Mouse (Mus musculus): ENCODE measurements around the gene Tex2. TPM values are rescaled to one million over a fixed set of nuclear protein-coding genes. Genes with fewer than 3 reads are reported as not detected.
A peak's percentile ranks its signal among the peaks of the same experiment; 100 is the strongest.

The Tex2 gene
- polyA plus RNA-seq, 1 experiment from 2014 or later, result 8.3 TPM

DNA sequence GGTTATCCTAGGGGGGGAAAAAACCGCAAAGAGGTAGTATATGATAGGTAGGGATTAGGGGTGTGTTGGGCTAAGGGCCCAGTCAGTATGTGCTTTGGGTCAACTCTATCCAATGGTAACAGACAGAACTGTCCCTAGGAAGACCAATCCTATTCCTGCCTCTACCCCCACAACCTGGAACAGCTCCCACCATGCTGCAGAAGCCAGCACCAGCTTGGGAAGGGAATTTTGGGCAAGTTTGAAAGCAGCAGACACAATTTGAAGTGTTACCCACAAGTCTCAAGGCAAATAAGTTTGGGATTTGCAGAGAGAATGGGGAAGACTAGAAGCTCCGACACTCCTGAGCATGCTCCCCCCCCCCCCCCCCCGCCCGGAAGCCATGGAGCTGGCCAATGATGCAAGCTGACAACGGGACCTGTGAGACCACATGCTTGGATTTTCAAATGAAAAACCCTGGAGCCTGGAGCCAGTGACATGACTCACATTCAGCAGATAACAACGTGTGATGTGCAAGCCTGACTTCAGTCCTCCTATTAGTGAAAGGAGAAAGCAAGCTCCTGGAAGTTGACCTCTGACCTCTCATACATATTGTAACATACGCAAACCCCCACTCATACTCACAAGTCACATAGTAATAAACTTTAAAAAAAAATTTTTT is 124.1 kb downstream of the Tex2 start:
- no peaks in the 10 kb centered on the region for H3K36me3 ChIP-seq (ENCODE audit: control insufficient read depth, insufficient read depth, low read length)
- H3K4me2 ChIP-seq (ENCODE audit: low read depth, low read length, severe bottlenecking), result no peak overlapping the region
- ATAC-seq (replicated peaks; ENCODE audit: low FRiP score) (no peak), DNase-seq (ENCODE audit: low spot score) (no peak)
- no peak overlapping the region for H3K27ac ChIP-seq (ENCODE audit: low read depth, low read length)
- H3K9ac ChIP-seq (ENCODE audit: low read length), result no peak overlapping the region
- no peak overlapping the region for H3K4me3 ChIP-seq (ENCODE audit: low read depth, low read length)
- H3K4me1 ChIP-seq (replicated peaks; ENCODE audit: control insufficient read depth, insufficient read depth, low read length), result peaks cover 3% of the 10 kb centered on the region; the same call in 1 of the 2 replicates
- WGBS, result 71% methylated on average over 7 of the region's 7 CpGs
- H3K9me3 ChIP-seq (ENCODE audit: control insufficient read depth, low read length), result no peaks in the 10 kb centered on the region
- no peaks in the 10 kb centered on the region for H3K27me3 ChIP-seq (ENCODE audit: control insufficient read depth, insufficient read depth, low read length)

DNA sequence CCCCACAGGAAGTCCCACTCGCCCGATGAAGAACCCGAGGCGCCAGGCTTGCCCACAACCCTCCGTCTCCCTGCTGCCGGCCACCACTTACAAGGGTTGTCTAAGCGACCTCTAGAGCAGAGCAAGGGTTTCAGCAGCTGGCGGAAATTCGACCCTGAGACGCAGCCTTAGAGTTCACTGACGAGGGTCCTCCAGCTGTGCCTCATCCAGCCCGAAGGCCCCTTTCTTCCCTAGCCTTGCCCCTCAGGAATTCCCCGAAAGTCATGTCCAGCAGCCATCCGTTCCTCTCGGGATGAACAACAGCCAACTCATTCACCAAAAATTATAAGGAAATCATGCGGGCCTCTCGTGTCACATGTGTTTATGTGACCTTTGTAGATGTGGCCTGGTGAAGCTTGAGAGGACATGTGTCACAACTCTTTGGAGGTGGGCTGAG is 125.1 kb downstream of the Tex2 start:
- H3K9me3 ChIP-seq (ENCODE audit: control insufficient read depth, low read length), result no peaks in the 10 kb centered on the region
- H3K9ac ChIP-seq (ENCODE audit: low read length), result peak overlapping the region; percentile 37
- H3K4me1 ChIP-seq (replicated peaks; ENCODE audit: control insufficient read depth, insufficient read depth, low read length), result peaks cover 3% of the 10 kb centered on the region; the same call in 1 of the 2 replicates
- H3K27ac ChIP-seq (ENCODE audit: low read depth, low read length), result no peak overlapping the region
- H3K4me3 ChIP-seq (ENCODE audit: low read depth, low read length), result peak overlapping the region; percentile 62
- no peaks in the 10 kb centered on the region for H3K36me3 ChIP-seq (ENCODE audit: control insufficient read depth, insufficient read depth, low read length)
- DNase-seq (ENCODE audit: low spot score), result no peak
- ATAC-seq (replicated peaks; ENCODE audit: low FRiP score), result peak; percentile 41
- H3K27me3 ChIP-seq (ENCODE audit: control insufficient read depth, insufficient read depth, low read length), result no peaks in the 10 kb centered on the region
- WGBS, result 13% methylated on average over 17 of the region's 17 CpGs
- peak overlapping the region; percentile 95 for H3K4me2 ChIP-seq (ENCODE audit: low read depth, low read length, severe bottlenecking)

DNA sequence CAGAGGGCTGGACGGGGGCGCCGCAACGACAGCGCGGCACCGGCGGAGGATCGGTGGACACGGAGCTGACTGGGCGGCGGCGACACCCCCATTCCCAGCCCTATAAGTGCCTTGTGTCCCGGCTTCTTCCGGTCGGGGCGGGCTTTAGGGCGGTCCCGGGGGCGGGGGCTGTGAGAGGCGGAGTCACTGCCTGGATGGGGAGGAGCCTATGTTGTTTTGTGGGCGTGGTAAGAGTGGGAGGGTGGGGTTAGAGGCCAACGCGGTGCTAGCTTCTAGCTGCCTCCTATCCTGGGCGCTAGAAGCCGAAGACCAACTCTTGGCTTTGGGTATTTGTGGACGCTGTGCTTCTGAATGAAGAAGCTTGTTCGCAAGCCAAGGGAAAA is 125.5 kb downstream of the Tex2 start, which contains the start of gene Ern1:
Gene Ern1, minus strand, starts transcription at position 120 of the 383 bp plus-strand sequence.
- peak within 1 kb of the TSS; percentile 95 for H3K4me2 ChIP-seq (ENCODE audit: low read depth, low read length, severe bottlenecking)
- H3K27me3 ChIP-seq (ENCODE audit: control insufficient read depth, insufficient read depth, low read length), result no peaks in the 10 kb centered on the region
- WGBS, result under 1% methylated on average over 28 of the region's 28 CpGs
- H3K27ac ChIP-seq (ENCODE audit: low read depth, low read length), result peak within 1 kb of the TSS; percentile 19; the same call in 1 of the 2 replicates
- no peaks in the 10 kb centered on the region for H3K36me3 ChIP-seq (ENCODE audit: control insufficient read depth, insufficient read depth, low read length)
- peaks cover 3% of the 10 kb centered on the region; the same call in 1 of the 2 replicates for H3K4me1 ChIP-seq (replicated peaks; ENCODE audit: control insufficient read depth, insufficient read depth, low read length)
- ATAC-seq (replicated peaks; ENCODE audit: low FRiP score) (peak; percentile 97), DNase-seq (ENCODE audit: low spot score) (peak; percentile 97)
- H3K9me3 ChIP-seq (ENCODE audit: control insufficient read depth, low read length), result no peaks in the 10 kb centered on the region
- H3K4me3 ChIP-seq (ENCODE audit: low read depth, low read length), result peak within 1 kb of the TSS; percentile 62
- H3K9ac ChIP-seq (ENCODE audit: low read length), result peak within 1 kb of the TSS; percentile 71

DNA sequence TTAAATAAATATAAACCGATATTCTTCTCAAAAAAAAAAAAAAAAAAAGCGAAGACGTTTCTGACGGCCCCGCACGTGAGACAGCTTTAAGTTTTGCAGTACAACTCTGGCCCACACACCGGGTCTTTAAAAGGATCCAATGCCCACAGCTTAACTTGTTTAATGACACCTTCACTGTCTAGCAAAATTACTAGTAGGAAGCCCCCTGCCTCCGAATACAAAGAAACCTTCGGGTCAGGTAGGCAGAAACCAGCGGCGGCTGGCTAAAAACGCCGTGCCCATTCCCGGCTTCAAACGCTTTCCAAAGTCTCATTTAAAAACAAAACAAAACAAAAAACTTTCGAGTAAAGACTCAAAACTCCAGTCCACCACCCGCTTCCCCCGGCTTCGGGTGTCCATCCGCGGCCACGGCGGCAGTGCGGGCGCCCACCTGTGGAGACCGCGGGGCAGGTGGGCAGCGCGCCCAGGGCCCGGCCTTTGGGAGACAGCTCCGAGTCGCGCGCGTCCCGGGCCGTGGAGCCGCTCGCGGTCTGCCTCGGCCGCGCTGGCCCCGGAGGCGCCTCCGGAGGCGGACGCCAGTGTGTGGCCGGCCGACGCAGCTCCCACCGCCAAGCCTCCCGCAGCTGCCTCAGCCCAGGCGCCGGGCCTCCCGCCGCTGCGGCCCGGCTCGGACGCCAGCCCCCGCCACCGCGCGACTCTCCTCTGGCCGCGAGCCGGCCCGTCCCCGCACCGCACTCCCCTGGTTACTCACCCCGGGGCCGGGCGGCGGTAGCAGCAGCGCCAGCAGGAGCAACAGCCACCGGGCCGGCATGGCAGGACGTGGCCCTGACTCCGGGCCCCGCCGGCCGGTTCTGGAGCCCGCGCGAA is 126.1 kb downstream of the Tex2 start:
- peak overlapping the region; percentile 19; the same call in 1 of the 2 replicates for H3K27ac ChIP-seq (ENCODE audit: low read depth, low read length)
- under 1% methylated on average over 76 of the region's 86 CpGs for WGBS

DNA sequence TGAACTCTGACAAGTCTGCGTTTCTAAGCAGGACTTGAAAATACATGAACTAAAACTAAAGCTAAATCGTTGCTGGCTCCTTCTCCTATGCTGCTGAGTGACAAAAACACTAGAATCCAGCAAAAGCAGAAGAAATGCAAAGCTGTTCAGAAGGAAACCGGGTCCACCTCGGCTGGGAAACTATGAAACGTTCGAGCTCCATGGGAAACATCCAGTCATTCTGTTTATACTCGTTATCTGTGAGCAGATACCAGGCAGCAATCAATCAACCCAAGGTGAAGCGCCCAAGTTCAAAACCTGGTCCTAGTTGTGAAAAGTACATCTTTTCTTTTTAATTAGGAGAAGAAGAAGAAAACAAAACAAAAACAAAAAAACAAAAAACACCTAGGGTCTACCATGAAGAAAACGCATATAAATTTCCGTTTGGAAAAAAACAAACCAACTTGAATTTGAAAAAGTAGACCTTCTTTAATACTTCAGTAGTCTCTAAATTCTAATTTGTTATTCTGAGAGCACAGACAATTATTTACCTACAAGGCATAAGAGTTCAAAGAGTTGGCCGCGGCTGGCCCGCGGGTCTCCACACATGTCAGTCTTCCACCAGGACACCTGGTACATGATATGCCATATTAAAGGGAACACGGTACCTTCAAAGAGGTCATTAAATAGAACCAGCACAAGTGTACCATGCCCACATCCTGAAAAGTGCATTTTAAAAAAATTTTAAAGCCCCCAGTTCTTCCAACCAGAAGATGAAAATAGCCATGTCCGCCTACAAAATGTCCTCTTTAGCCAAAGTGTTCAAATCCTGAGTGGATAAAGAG is 127.0 kb downstream of the Tex2 start:
- no peaks in the 10 kb centered on the region for H3K9me3 ChIP-seq (ENCODE audit: control insufficient read depth, low read length)
- peak overlapping the region; percentile 62 for H3K4me3 ChIP-seq (ENCODE audit: low read depth, low read length)
- H3K9ac ChIP-seq (ENCODE audit: low read length), result peak overlapping the region; percentile 71
- H3K27me3 ChIP-seq (ENCODE audit: control insufficient read depth, insufficient read depth, low read length), result no peaks in the 10 kb centered on the region
- H3K4me1 ChIP-seq (replicated peaks; ENCODE audit: control insufficient read depth, insufficient read depth, low read length), result peaks cover 3% of the 10 kb centered on the region; the same call in 1 of the 2 replicates
- DNase-seq (ENCODE audit: low spot score) (no peak), ATAC-seq (replicated peaks; ENCODE audit: low FRiP score) (no peak)
- WGBS, result 59% methylated on average over 16 of the region's 16 CpGs
- H3K36me3 ChIP-seq (ENCODE audit: control insufficient read depth, insufficient read depth, low read length), result no peaks in the 10 kb centered on the region
- no peak overlapping the region for H3K27ac ChIP-seq (ENCODE audit: low read depth, low read length)
- H3K4me2 ChIP-seq (ENCODE audit: low read depth, low read length, severe bottlenecking), result peak overlapping the region; percentile 95

More for the DNA sequence above, 126.1 kb downstream of the Tex2 start:
- ATAC-seq (replicated peaks; ENCODE audit: low FRiP score) (peak; percentile 87), DNase-seq (ENCODE audit: low spot score) (no peak)
- H3K36me3 ChIP-seq (ENCODE audit: control insufficient read depth, insufficient read depth, low read length), result no peaks in the 10 kb centered on the region
- peak overlapping the region; percentile 95 for H3K4me2 ChIP-seq (ENCODE audit: low read depth, low read length, severe bottlenecking)
- H3K27me3 ChIP-seq (ENCODE audit: control insufficient read depth, insufficient read depth, low read length), result no peaks in the 10 kb centered on the region
- H3K9ac ChIP-seq (ENCODE audit: low read length), result peak overlapping the region; percentile 71
- H3K4me3 ChIP-seq (ENCODE audit: low read depth, low read length), result peak overlapping the region; percentile 62
- H3K9me3 ChIP-seq (ENCODE audit: control insufficient read depth, low read length), result no peaks in the 10 kb centered on the region
- peaks cover 3% of the 10 kb centered on the region; the same call in 1 of the 2 replicates for H3K4me1 ChIP-seq (replicated peaks; ENCODE audit: control insufficient read depth, insufficient read depth, low read length)

DNA sequence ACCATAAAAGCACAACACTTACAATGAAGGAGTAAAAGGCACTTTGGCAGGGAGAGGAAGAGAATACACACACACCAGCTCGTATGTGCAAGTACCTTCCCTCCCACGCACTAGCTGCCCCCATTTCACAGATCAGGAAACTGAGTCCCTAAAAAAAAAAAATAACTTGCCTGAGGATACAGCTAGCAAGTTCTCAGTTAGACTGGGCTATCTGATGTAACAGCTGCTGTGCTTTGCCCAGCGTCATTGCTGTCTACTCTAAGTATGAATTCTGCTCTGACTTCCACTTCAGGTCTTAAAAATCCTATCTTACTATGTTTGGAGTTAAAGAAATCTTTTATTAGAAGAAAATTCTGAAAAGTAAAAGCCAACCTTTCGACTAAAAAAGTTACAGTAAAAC is 127.6 kb downstream of the Tex2 start:
- Histone ChIP-seq H3K36me3 (ENCODE audit: control insufficient read depth, insufficient read depth, low read length) (no peaks in the 10 kb centered on the region), H3K9me3 (ENCODE audit: control insufficient read depth, low read length) (no peaks in the 10 kb centered on the region), H3K27me3 (ENCODE audit: control insufficient read depth, insufficient read depth, low read length) (no peaks in the 10 kb centered on the region), H3K4me1 (replicated peaks; ENCODE audit: control insufficient read depth, insufficient read depth, low read length) (peaks cover 3% of the 10 kb centered on the region; the same call in 1 of the 2 replicates), H3K27ac (ENCODE audit: low read depth, low read length) (no peak overlapping the region), H3K9ac (ENCODE audit: low read length) (no peak overlapping the region), H3K4me3 (ENCODE audit: low read depth, low read length) (no peak overlapping the region), H3K4me2 (ENCODE audit: low read depth, low read length, severe bottlenecking) (no peak overlapping the region)
- DNase-seq (ENCODE audit: low spot score) (no peak), ATAC-seq (replicated peaks; ENCODE audit: low FRiP score) (no peak)
- WGBS, result 92% methylated on average over 4 of the region's 4 CpGs

DNA sequence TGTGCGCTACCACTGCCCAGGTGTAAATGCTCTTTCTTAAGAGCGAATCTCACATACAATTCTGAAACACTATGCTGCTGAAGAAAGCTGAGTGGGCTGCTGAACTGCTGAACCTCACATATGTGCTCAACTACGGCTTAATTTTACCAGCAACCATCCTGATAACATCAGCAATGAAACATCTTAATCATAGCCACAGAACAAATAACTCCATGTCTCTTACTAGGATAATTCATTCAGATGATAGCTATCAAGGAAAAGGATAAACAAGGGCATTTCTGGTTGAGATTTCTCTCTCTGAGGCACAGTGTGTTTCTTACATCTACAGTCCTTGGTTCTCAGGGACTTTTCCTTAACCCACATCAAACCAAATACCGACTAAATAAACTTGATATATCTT is 128.3 kb downstream of the Tex2 start:
- Histone ChIP-seq H3K27me3 (ENCODE audit: control insufficient read depth, insufficient read depth, low read length) (no peaks in the 10 kb centered on the region), H3K36me3 (ENCODE audit: control insufficient read depth, insufficient read depth, low read length) (no peaks in the 10 kb centered on the region), H3K4me1 (replicated peaks; ENCODE audit: control insufficient read depth, insufficient read depth, low read length) (peaks cover 3% of the 10 kb centered on the region; the same call in 1 of the 2 replicates), H3K9me3 (ENCODE audit: control insufficient read depth, low read length) (no peaks in the 10 kb centered on the region), H3K9ac (ENCODE audit: low read length) (no peak overlapping the region), H3K4me2 (ENCODE audit: low read depth, low read length, severe bottlenecking) (no peak overlapping the region), H3K4me3 (ENCODE audit: low read depth, low read length) (no peak overlapping the region), H3K27ac (ENCODE audit: low read depth, low read length) (no peak overlapping the region)
- WGBS, result 95% methylated on average over 4 of the region's 4 CpGs
- DNase-seq (ENCODE audit: low spot score), result no peak
- no peak for ATAC-seq (replicated peaks; ENCODE audit: low FRiP score)

DNA sequence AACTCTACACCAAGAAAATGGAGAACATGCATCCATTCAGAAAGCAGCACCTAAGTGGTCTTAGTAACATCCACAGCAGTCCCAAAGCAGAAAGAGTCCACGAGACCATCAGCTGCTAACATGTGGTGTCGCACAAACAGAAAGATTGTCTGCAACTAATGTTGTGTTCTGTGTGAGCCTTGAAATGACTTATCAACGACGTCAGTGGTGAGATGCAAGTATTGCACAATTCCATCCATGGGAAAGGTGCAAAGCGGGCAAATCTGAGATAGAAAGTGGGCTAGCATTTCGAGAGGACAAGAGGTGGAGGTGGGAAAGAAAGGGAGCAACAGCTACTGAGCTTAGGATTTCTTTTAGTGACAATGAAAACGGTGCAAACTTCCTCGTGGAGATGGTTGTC is 130.4 kb downstream of the Tex2 start:
- ATAC-seq (replicated peaks; ENCODE audit: low FRiP score), result no peak
- Histone ChIP-seq H3K27me3 (ENCODE audit: control insufficient read depth, insufficient read depth, low read length) (no peaks in the 10 kb centered on the region), H3K9me3 (ENCODE audit: control insufficient read depth, low read length) (no peaks in the 10 kb centered on the region), H3K4me2 (ENCODE audit: low read depth, low read length, severe bottlenecking) (no peak overlapping the region), H3K4me3 (ENCODE audit: low read depth, low read length) (no peak overlapping the region), H3K4me1 (replicated peaks; ENCODE audit: control insufficient read depth, insufficient read depth, low read length) (peaks cover 3% of the 10 kb centered on the region; the same call in 1 of the 2 replicates), H3K9ac (ENCODE audit: low read length) (no peak overlapping the region), H3K36me3 (ENCODE audit: control insufficient read depth, insufficient read depth, low read length) (no peaks in the 10 kb centered on the region), H3K27ac (ENCODE audit: low read depth, low read length) (no peak overlapping the region)
- DNase-seq (ENCODE audit: low spot score), result no peak
- 89% methylated on average over 8 of the region's 8 CpGs for WGBS
